Mouse (Mus musculus) MEL (cell line): Measurements from ENCODE around the gene Hist1h2bc. TPM values are rescaled to one million over a fixed set of nuclear protein-coding genes. Genes with fewer than 3 reads are reported as not detected.
"Not testable (repeated sequence)": the region's sequence is repeated elsewhere in the genome, so short reads cannot be mapped to it uniquely, and the experiment has no call there.

Experiments used
- DNase-seq: peaks from one replicate; pipeline ENCODE4 v3.0.0; 2011; ENCODE audit warnings: low read depth, low spot score
- H3K27ac ChIP-seq: 2 replicates; pipeline ENCODE4 v1.5.1; 2012; ENCODE audit warnings: low read depth, mild to moderate bottlenecking, control low read depth, low read length, moderate library complexity; ENCODE audit not compliant: control insufficient read depth
- H3K27me3 ChIP-seq, 2 experiments: fragments of 150-350 bp in 1 of 2; sonication (generic) in 1 of 2; 2 replicates each; pipeline ENCODE4 v1.6.1; 2012; ENCODE audit warnings: low read length in 2 of 2, mild to moderate bottlenecking in 2 of 2, improper control_type of control experiment in 1 of 2, moderate library complexity in 1 of 2; ENCODE audit not compliant: insufficient read depth in 2 of 2, control insufficient read depth in 1 of 2
- H3K36me3 ChIP-seq, 2 experiments: 2 replicates each; pipeline ENCODE4 v1.6.1; 2012 to 2014; ENCODE audit warnings: low read length in 2 of 2, improper control_type of control experiment in 1 of 2, inconsistent platforms in 1 of 2, mild to moderate bottlenecking in 1 of 2; ENCODE audit not compliant: insufficient read depth in 2 of 2, control insufficient read depth in 1 of 2
- H3K4me1 ChIP-seq, 2 experiments: fragments of 150-350 bp in 1 of 2; sonication (generic) in 1 of 2; 2 replicates each; pipeline ENCODE4 v1.6.1; 2012; ENCODE audit warnings: low read length in 2 of 2, improper control_type of control experiment in 1 of 2, mild to moderate bottlenecking in 1 of 2; ENCODE audit not compliant: insufficient read depth in 2 of 2, control insufficient read depth in 1 of 2
- H3K4me3 ChIP-seq, 2 experiments: fragments of 150-350 bp in 1 of 2; sonication (generic) in 1 of 2; 2 replicates each; pipeline ENCODE4 v1.5.1; 2012; ENCODE audit warnings: low read depth in 2 of 2, low read length in 2 of 2, mild to moderate bottlenecking in 2 of 2, moderate library complexity in 2 of 2, control low read depth in 1 of 2, improper control_type of control experiment in 1 of 2; ENCODE audit not compliant: control insufficient read depth in 1 of 2, insufficient read depth in 1 of 2
- H3K79me2 ChIP-seq: 2 replicates; pipeline ENCODE4 v1.6.1; 2012; ENCODE audit warnings: mild to moderate bottlenecking, low read length, moderate library complexity; ENCODE audit not compliant: control insufficient read depth, poor library complexity, insufficient read depth
- H3K9ac ChIP-seq: 2 replicates; pipeline ENCODE4 v1.6.1; 2012; ENCODE audit warnings: low read depth, mild to moderate bottlenecking, control low read depth, low read length, moderate library complexity; ENCODE audit not compliant: control insufficient read depth, poor library complexity, severe bottlenecking
- H3K9me3 ChIP-seq: fragments of 150-350 bp; sonication (generic); replicated peaks from 2 replicates; pipeline ENCODE4 v1.6.1; 2012; ENCODE audit warnings: mild to moderate bottlenecking, low read length, improper control_type of control experiment, moderate library complexity; ENCODE audit not compliant: insufficient read depth
- EP300 ChIP-seq, 2 experiments: IDR thresholded peaks; 2 replicates each; pipeline ENCODE4 v1.6.1; 2011; ENCODE audit warnings: improper control_type of control experiment in 2 of 2, low read length in 2 of 2, low read depth in 1 of 2, mild to moderate bottlenecking in 1 of 2
- ETS1 ChIP-seq: IDR thresholded peaks from 2 replicates; pipeline ENCODE4 v1.6.1; 2012; ENCODE audit warnings: low read depth, mild to moderate bottlenecking, inconsistent platforms, low read length, improper control_type of control experiment, moderate library complexity
- GABPA ChIP-seq: IDR thresholded peaks from 2 replicates; pipeline ENCODE4 v1.6.1; 2012; ENCODE audit warnings: low read depth, mild to moderate bottlenecking, inconsistent platforms, low read length, improper control_type of control experiment, moderate library complexity
- GATA1 ChIP-seq: IDR thresholded peaks from 2 replicates; pipeline ENCODE4 v1.6.1; 2011; ENCODE audit warnings: low read depth, low read length, improper control_type of control experiment
- HCFC1 ChIP-seq: IDR thresholded peaks from 2 replicates; pipeline ENCODE4 v1.6.1; 2012; ENCODE audit warnings: low read depth, mild to moderate bottlenecking, inconsistent platforms, low read length, improper control_type of control experiment, moderate library complexity
- KAT2A ChIP-seq: conservative IDR thresholded peaks from 2 replicates; pipeline ENCODE4 v1.6.1; 2012; ENCODE audit warnings: low read depth, low read length, improper control_type of control experiment, inconsistent platforms
- MAX ChIP-seq: IDR thresholded peaks from 2 replicates; pipeline ENCODE4 v1.6.1; 2011; ENCODE audit warnings: low read length, improper control_type of control experiment
- MAZ ChIP-seq: IDR thresholded peaks from 2 replicates; pipeline ENCODE4 v1.6.1; 2012; ENCODE audit warnings: low read depth, mild to moderate bottlenecking, inconsistent platforms, low read length, improper control_type of control experiment
- MEF2A ChIP-seq: IDR thresholded peaks from 2 replicates; pipeline ENCODE4 v1.6.1; 2014; ENCODE audit warnings: low read depth, mild to moderate bottlenecking, inconsistent platforms, low read length, improper control_type of control experiment; ENCODE audit not compliant: poor library complexity, insufficient replicate concordance, severe bottlenecking; ENCODE audit errors: extremely low read depth
- MYC ChIP-seq: IDR thresholded peaks from 2 replicates; pipeline ENCODE4 v1.6.1; 2011; ENCODE audit warnings: low read depth, mild to moderate bottlenecking, low read length, improper control_type of control experiment, moderate library complexity
- POLR2A ChIP-seq, 2 experiments: IDR thresholded peaks; 2 replicates each; pipeline ENCODE4 v1.6.1; 2011 to 2012; ENCODE audit warnings: low read length in 2 of 2, mild to moderate bottlenecking in 2 of 2, control low read depth in 1 of 2, improper control_type of control experiment in 1 of 2, low read depth in 1 of 2, moderate library complexity in 1 of 2; ENCODE audit not compliant: control insufficient read depth in 1 of 2, insufficient read depth in 1 of 2, poor library complexity in 1 of 2
- POLR2AphosphoS5 ChIP-seq: IDR thresholded peaks from 2 replicates; pipeline ENCODE4 v1.6.1; 2012; ENCODE audit warnings: low read depth, borderline replicate concordance, mild to moderate bottlenecking, inconsistent platforms, low read length, moderate library complexity, mixed read lengths
- RCOR1 ChIP-seq: IDR thresholded peaks from 2 replicates; pipeline ENCODE4 v1.6.1; 2012; ENCODE audit warnings: low read depth, mild to moderate bottlenecking, inconsistent platforms, low read length, improper control_type of control experiment
- SMC3 ChIP-seq: IDR thresholded peaks from 2 replicates; pipeline ENCODE4 v1.6.1; 2011; ENCODE audit warnings: low read depth, low read length, improper control_type of control experiment
- TBP ChIP-seq: IDR thresholded peaks from 2 replicates; pipeline ENCODE4 v1.8.0; 2011; ENCODE audit warnings: low read depth, low read length, improper control_type of control experiment
- UBTF ChIP-seq: IDR thresholded peaks from 2 replicates; pipeline ENCODE4 v1.6.1; 2012; ENCODE audit warnings: low read depth, mild to moderate bottlenecking, inconsistent platforms, low read length, improper control_type of control experiment, moderate library complexity, borderline replicate concordance; ENCODE audit not compliant: insufficient read depth
- USF2 ChIP-seq, 2 experiments: IDR thresholded peaks; 2 replicates each; pipeline ENCODE4 v1.6.1; 2011 to 2012; ENCODE audit warnings: improper control_type of control experiment in 2 of 2, low read length in 2 of 2, borderline replicate concordance in 1 of 2, inconsistent platforms in 1 of 2, low read depth in 1 of 2, mild to moderate bottlenecking in 1 of 2; ENCODE audit not compliant: insufficient read depth in 1 of 2
- ZKSCAN1 ChIP-seq: IDR thresholded peaks from 2 replicates; pipeline ENCODE4 v1.6.1; 2012; ENCODE audit warnings: low read depth, mild to moderate bottlenecking, inconsistent platforms, low read length, improper control_type of control experiment, moderate library complexity
- ZNF384 ChIP-seq: IDR thresholded peaks from 2 replicates; pipeline ENCODE4 v1.6.1; 2012; ENCODE audit warnings: low read depth, mild to moderate bottlenecking, inconsistent platforms, low read length, improper control_type of control experiment
- polyA plus RNA-seq, 2 experiments: library from polyadenylated mRNA; stranded (reverse) in 1 of 2; unstranded in 1 of 2; fragments of >175 nt in 1 of 2; fragments of >200 nt in 1 of 2; gene quantifications; 2 replicates each; pipeline versions ENCODE4 v1.2.1 to v1.2.4; 2012; ENCODE audit warnings: low replicate concordance in 2 of 2, low read depth in 1 of 2; ENCODE audit not compliant: insufficient read length in 2 of 2, insufficient read depth in 1 of 2, missing spikeins in 1 of 2
- total RNA-seq: library from RNA; depleted of rRNA; stranded (reverse); fragments of 300-350 nt; gene quantifications from 2 replicates; pipeline ENCODE4 v1.2.3, GENCODE M21; 2012

The Hist1h2bc gene
- total and polyA plus RNA-seq, 3 experiments, result 3.1 to 694 TPM; not detected in 1

DNA sequence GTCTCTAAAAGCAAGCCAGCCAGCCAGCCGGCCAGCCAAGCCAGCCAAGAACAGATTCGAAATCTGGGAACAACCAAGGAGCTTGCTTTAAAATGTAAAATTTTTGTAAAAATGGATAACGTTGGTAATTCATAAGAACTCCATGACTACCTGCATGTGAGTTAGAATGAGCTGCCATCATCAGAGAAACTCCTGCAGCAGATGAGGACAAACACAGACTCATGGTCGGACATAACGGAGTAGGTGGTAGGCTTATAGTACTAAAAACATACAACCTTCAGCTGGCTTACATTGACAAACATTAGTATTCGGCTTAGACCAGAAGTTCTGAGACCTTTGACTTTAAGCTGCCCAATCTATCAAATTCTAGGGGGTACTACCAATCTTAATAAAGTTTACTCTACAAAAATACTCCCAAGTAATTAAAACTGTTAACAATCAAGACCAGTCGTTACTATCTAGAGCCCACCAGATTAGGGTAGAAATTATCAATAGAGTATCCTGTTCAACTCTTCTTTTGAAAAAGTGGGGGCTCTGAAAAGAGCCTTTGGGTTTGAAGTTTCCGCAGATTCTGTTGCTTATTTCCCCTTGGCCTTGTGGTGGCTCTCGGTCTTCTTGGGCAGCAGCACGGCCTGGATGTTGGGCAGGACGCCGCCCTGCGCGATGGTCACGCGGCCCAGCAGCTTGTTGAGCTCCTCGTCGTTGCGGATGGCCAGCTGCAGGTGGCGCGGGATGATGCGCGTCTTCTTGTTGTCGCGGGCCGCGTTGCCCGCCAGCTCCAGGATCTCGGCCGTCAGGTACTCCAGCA, 848 bp upstream of the Hist1h2bc start:
- not testable (repeated sequence) for H3K9me3 ChIP-seq, H3K79me2 ChIP-seq, H3K27me3 ChIP-seq
- DNase-seq, result peak; percentile 86
- Histone ChIP-seq H3K27ac (peak overlapping the region; percentile 86), H3K4me1 (peaks cover 0 to 14% of the 10 kb centered on the region in 2 experiments; a peak in 2 of 4 replicates), H3K9ac (peak overlapping the region; percentile 75), H3K36me3 (peaks cover 0 to 19% of the 10 kb centered on the region in 2 experiments; a peak in 2 of 4 replicates), H3K4me3 (peak overlapping the region; percentile 6 to 50)
- TF ChIP-seq POLR2A (IDR thresholded peaks at IDR 0.05; ENCODE audit: control insufficient read depth in 1 of 2, insufficient read depth in 1 of 2, low read depth in 1 of 2, low read length in 2 of 2, poor library complexity in 1 of 2) (peak; percentile 77 to 80; a peak in 3 of 4 replicates), POLR2AphosphoS5 (peak; percentile 98; the same call in 1 of the 2 replicates), UBTF (0 out of 2 replicates have a peak, but pooled peaks have one; percentile 85)

GRCm38 (mm10) chr13:23684295-23684945, 421 bp downstream of the Hist1h2bc start:
- peak; percentile 96; the same call in 1 of the 2 replicates for TF ChIP-seq UBTF
- peak; percentile 96; the same call in 1 of the 2 replicates for TF ChIP-seq POLR2AphosphoS5
- TF ChIP-seq TBP, result peak; percentile 69
- peak; percentile 89 to 95 for TF ChIP-seq POLR2A (IDR thresholded peaks at IDR 0.05; ENCODE audit: control insufficient read depth in 1 of 2, insufficient read depth in 1 of 2, low read depth in 1 of 2, low read length in 2 of 2, poor library complexity in 1 of 2)
- Histone ChIP-seq H3K4me3 (peak overlapping the region; percentile 9 to 25; a peak in 3 of 4 replicates), H3K36me3 (peaks cover 0 to 27% of the 10 kb centered on the region in 2 experiments; a peak in 2 of 4 replicates), H3K27ac (peak overlapping the region; percentile 92), H3K4me1 (peaks cover 0 to 19% of the 10 kb centered on the region in 2 experiments; a peak in 2 of 4 replicates), H3K9ac (peak overlapping the region; percentile 71)
- not testable (repeated sequence) for H3K79me2 ChIP-seq, H3K27me3 ChIP-seq, H3K9me3 ChIP-seq
- peak; percentile 95 for DNase-seq

DNA sequence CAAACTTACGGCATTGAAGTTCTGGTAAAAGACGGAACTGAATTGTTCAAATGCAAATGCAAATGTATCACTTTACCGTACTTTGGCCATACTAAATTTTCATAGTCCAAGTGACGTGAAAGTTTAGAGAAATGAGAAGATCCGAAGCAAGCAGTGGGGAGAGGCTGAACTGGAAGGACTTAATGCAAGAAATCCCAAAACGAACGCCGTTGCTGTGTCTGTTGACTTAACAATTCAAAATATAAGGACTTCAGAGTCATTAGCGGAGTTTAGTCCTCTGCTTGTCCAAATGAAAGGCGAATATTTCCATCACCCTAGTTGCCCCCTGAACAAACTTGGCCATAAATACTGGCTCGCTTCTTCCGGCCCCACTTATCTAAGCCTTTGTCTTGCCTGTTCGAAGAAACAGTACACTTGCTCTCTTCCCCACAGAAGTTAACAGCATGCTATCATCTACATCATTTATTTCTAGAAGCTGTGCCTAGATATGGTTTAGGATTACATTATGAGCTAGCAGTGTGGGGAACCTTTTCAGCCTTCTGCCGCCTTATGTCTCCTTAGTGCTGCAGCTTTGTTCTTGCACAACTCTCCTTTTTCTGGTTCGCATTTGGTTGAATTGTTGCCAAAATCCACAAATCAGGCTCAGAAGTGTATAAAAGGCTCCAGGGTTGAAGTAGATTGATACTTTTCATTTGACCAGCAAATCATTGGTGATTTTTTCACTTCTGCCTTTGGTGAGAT, 1.3 kb downstream of the Hist1h2bc start:
- Histone ChIP-seq H3K27me3 (no peaks in the 10 kb centered on the region), H3K79me2 (no peaks in the 10 kb centered on the region; the same call in 1 of the 2 replicates), H3K27ac (peak overlapping the region; percentile 92), H3K4me1 (peaks cover 0 to 23% of the 10 kb centered on the region in 2 experiments; a peak in 2 of 4 replicates), H3K9ac (peak overlapping the region; percentile 71), H3K36me3 (peaks cover 0 to 26% of the 10 kb centered on the region in 2 experiments; a peak in 2 of 4 replicates), H3K4me3 (peak overlapping the region; percentile 25 to 48), H3K9me3 (no peaks in the 10 kb centered on the region)
- DNase-seq, result peak; percentile 89
- TF ChIP-seq MYC, result no peak
- TF ChIP-seq EP300 (IDR thresholded peaks at IDR 0.05; ENCODE audit: low read depth in 1 of 2, low read length in 2 of 2), result no peak
- TF ChIP-seq ETS1, result no peak
- TF ChIP-seq HCFC1, result no peak
- no peak for TF ChIP-seq RCOR1
- TF ChIP-seq ZNF384, result no peak
- TF ChIP-seq MAX, result no peak
- no peak for TF ChIP-seq TBP
- TF ChIP-seq GABPA, result no peak
- no peak for TF ChIP-seq KAT2A
- TF ChIP-seq SMC3, result no peak
- TF ChIP-seq MAZ, result no peak
- TF ChIP-seq ZKSCAN1, result no peak
- no peak for TF ChIP-seq USF2 (IDR thresholded peaks at IDR 0.05; ENCODE audit: borderline replicate concordance in 1 of 2, insufficient read depth in 1 of 2, low read depth in 1 of 2, low read length in 2 of 2)
- no peak for TF ChIP-seq GATA1
- no peak for TF ChIP-seq MEF2A
- TF ChIP-seq POLR2AphosphoS5, result no peak
